Mouse (Mus musculus) lung, embryonic 16.5 days (tissue): Measurements from ENCODE around the gene Tenm2. TPM values are rescaled to one million over a fixed set of nuclear protein-coding genes. Genes with fewer than 3 reads are reported as not detected.

Experiments used
- ATAC-seq: fragments of 200-750 bp; cut with Nextera tagmentation; 2 replicates; pipeline ENCODE4 v1.8.0; 2017; ENCODE audit warnings: low read depth, mild to moderate bottlenecking, moderate library complexity
- H3K27ac ChIP-seq: fragments of 300-500 bp; sonication (generic); 2 replicates; pipeline ENCODE4 v1.5.1; 2014; ENCODE audit warnings: mild to moderate bottlenecking, control low read depth, low read length
- H3K27me3 ChIP-seq: fragments of 300-500 bp; sonication (generic); 2 replicates; pipeline ENCODE4 v1.6.1; 2014; ENCODE audit warnings: low read depth, low read length, mixed read lengths; ENCODE audit not compliant: control insufficient read depth, insufficient read depth
- H3K36me3 ChIP-seq: fragments of 300-500 bp; sonication (generic); 2 replicates; pipeline ENCODE4 v1.6.1; 2014; ENCODE audit warnings: low read length; ENCODE audit not compliant: control insufficient read depth, insufficient read depth
- H3K4me1 ChIP-seq: fragments of 300-500 bp; sonication (generic); replicated peaks from 2 replicates; pipeline ENCODE4 v1.6.1; 2014; ENCODE audit warnings: low read length, mixed read lengths; ENCODE audit not compliant: control insufficient read depth, insufficient read depth
- H3K4me2 ChIP-seq: fragments of 300-500 bp; sonication (generic); 2 replicates; pipeline ENCODE4 v1.6.1; 2014; ENCODE audit warnings: low read depth, low read length, control low read depth
- H3K4me3 ChIP-seq: fragments of 300-500 bp; sonication (generic); 2 replicates; pipeline ENCODE4 v1.5.1; 2014; ENCODE audit warnings: mild to moderate bottlenecking, low read length, control low read depth
- H3K9ac ChIP-seq: fragments of 300-500 bp; sonication (generic); 2 replicates; pipeline ENCODE4 v1.6.1; 2014; ENCODE audit warnings: low read length, control low read depth
- H3K9me3 ChIP-seq: fragments of 300-500 bp; sonication (generic); 2 replicates; pipeline ENCODE4 v1.6.1; 2016; ENCODE audit warnings: low read length; ENCODE audit not compliant: control insufficient read depth
- WGBS: fragments of 180-500 bp; shearing (Covaris S2); extraction: QIAGEN DNeasy Blood & Tissue Kit; methylation state at CpG from one replicate; pipeline ENCODE4 v1.1.7; 2014; 5-methylcytosine and 5-hydroxymethylcytosine counted together
- polyA plus RNA-seq: library from polyadenylated mRNA; unstranded; fragments of >200 nt; fragmentation: Nextera tagmentation; extraction: Ambion mirVana; gene quantifications from 2 replicates; pipeline ENCODE4 v1.2.1, GENCODE M21; 2015

Tenm2 gene
- polyA plus RNA-seq, 1 experiment from 2014 or later: 0.24 TPM

DNA sequence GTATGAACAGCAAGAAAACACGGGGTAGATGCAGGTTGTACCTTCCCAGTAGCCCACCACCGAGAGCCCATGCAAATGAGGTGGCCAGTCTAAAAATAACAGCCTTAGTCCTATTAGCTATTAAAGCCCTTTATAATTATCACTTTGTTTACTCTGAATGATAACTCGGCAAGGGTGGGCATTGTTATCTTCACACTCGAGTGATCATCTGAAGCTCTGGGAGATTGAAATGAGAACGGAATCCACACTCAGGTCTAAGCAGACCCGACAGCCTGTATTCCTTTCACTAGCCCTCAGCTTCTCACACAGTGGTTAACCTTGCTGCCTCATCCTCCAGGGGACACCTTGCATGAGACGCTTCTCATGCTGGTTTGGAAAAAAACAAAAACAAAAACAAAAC is 985.7 kb downstream of the Tenm2 start:
- WGBS: 42% methylated on average over 7 of the region's 7 CpGs
- no peak overlapping the region for H3K4me2 ChIP-seq
- no peak overlapping the region for H3K27ac ChIP-seq
- H3K9ac ChIP-seq: no peak overlapping the region
- H3K9me3 ChIP-seq: peaks cover 5% of the 10 kb centered on the region
- ATAC-seq: no peak
- no peaks in the 10 kb centered on the region for H3K27me3 ChIP-seq
- H3K4me3 ChIP-seq: no peak overlapping the region
- no peaks in the 10 kb centered on the region for H3K36me3 ChIP-seq
- H3K4me1 ChIP-seq: no peaks in the 10 kb centered on the region

- H3K9me3 ChIP-seq: no peaks in the 10 kb centered on the region
- no peak overlapping the region for H3K27ac ChIP-seq
- WGBS: 68% methylated on average over 3 of the region's 3 CpGs
- ATAC-seq: no peak
- no peak overlapping the region for H3K4me2 ChIP-seq
- H3K36me3 ChIP-seq: no peaks in the 10 kb centered on the region
- no peak overlapping the region for H3K4me3 ChIP-seq
- H3K4me1 ChIP-seq: no peaks in the 10 kb centered on the region; the same call in 1 of the 2 replicates
- H3K9ac ChIP-seq: no peak overlapping the region
- H3K27me3 ChIP-seq: no peaks in the 10 kb centered on the region
Measured at GRCm38 (mm10) chr11:36246152-36246551, 989.6 kb downstream of the Tenm2 start.

DNA sequence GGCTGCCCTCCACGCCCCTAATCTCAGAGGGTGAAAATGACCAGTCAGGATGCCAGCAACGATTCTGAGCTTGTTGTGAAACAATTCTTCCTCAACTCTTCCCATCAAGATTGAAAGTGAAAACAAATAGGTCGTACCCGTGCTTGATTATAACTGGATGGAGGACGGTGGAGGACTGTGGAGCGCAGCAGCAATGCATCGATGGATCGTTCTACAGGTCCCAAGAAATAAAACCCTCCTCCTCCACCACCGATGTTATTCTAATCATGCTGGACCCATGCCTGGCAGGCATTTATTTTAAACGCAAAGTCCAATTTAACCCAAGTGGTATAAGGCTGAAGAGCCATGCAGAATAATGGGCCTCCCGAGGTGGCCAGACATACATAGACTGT is 991.3 kb downstream of the Tenm2 start:
- Histone ChIP-seq H3K27ac (no peak overlapping the region), H3K9ac (no peak overlapping the region), H3K27me3 (no peaks in the 10 kb centered on the region), H3K9me3 (no peaks in the 10 kb centered on the region), H3K4me1 (peaks cover 2% of the 10 kb centered on the region; the same call in 1 of the 2 replicates), H3K4me2 (no peak overlapping the region), H3K36me3 (no peaks in the 10 kb centered on the region), H3K4me3 (no peak overlapping the region)
- no peak for ATAC-seq
- 71% methylated on average over 11 of the region's 11 CpGs for WGBS

DNA sequence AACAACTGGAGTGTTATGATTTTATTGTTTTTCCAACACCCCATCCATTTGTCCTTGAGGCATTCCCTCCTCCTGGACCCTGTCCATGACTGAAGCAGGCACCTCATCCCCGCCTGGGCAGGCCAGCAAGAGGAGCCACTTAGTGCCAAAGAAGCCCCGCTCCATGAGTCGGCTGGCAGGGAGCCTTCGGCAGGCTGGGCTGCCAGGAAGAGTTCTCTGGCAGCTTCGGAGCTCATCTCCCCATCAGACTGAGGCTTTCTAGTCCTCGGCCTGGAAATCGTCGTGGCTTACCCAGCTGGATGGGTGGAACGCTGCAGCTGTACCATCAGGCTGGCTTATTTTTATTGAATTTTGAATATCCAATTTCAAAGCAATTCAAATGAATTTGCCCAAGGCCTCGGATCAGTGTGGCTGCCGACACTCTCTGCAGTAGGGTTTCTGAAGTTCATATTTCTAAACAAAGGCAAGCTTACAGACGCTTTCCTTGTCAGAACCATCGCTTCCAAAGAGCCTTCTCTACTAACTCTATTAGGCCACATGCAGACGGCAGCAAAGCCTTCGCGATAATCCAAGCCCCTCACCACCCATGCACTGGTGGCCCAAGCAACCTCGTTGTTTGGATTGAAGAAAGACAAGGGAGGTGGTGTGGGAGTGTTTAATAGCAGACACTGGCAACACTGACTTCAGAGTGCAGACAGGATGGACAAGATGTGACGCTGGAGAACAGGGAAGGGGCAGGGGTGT is 991.8 kb downstream of the Tenm2 start:
- no peaks in the 10 kb centered on the region for H3K9me3 ChIP-seq
- WGBS: 45% methylated on average over 18 of the region's 18 CpGs
- H3K27me3 ChIP-seq: no peaks in the 10 kb centered on the region
- peak; percentile 88 for ATAC-seq
- no peak overlapping the region for H3K4me3 ChIP-seq
- no peak overlapping the region for H3K9ac ChIP-seq
- H3K4me1 ChIP-seq: peaks cover 2% of the 10 kb centered on the region; the same call in 1 of the 2 replicates
- peak overlapping the region; percentile 26; the same call in 1 of the 2 replicates for H3K27ac ChIP-seq
- no peak overlapping the region for H3K4me2 ChIP-seq
- no peaks in the 10 kb centered on the region for H3K36me3 ChIP-seq

DNA sequence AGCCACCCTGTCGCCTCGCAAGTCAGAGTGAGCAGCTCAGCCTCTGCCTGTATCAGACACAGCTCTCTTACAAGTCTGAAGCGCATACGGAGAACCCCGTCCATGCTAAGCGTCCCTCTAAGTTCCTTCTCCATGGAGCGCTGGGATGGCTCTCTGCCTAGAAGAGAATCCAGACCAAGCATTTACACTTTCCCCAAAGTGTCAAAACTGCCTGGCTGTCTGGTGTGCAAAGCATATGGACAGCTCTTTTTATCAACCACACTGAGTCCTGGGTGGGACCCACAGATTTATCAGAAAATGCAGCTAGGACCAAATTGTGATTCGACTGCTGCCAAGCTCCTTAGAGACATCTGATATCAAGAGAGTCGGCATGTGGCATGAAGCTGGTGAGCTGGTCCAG is 996.9 kb downstream of the Tenm2 start:
- Histone ChIP-seq H3K4me2 (no peak overlapping the region), H3K4me3 (no peak overlapping the region), H3K36me3 (no peaks in the 10 kb centered on the region), H3K27me3 (no peaks in the 10 kb centered on the region), H3K9ac (no peak overlapping the region), H3K4me1 (0 out of 2 replicates have a peak, but pooled peaks cover 2% of the 10 kb centered on the region), H3K27ac (no peak overlapping the region), H3K9me3 (no peaks in the 10 kb centered on the region)
- ATAC-seq: peak; percentile 54
- 47% methylated on average over 9 of the region's 9 CpGs for WGBS

- WGBS: 67% methylated on average over 11 of the region's 11 CpGs
- H3K27me3 ChIP-seq: no peaks in the 10 kb centered on the region
Measured at GRCm38 (mm10) chr11:36228654-36229053, 1007.1 kb downstream of the Tenm2 start.

DNA sequence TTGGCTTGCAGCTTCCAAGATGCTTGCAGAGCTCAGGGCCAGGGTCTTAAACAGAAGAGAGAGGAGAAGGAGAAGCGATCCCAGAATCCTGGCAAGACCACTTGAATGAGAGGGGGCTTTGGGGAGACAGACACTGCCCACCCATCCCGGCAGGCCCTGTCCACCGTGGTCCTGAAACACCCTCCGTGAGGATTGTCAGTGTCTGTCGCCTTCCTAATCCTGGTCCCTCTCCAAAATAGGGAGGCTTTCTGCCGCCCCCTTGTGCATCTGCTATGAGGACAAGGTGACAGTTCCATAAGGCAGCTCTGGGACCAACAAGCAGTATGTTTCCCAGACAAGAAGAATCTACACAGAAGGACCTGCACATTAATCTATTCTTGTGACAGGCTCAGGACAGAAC is 1007.6 kb downstream of the Tenm2 start:
- Histone ChIP-seq H3K9ac (no peak overlapping the region), H3K9me3 (no peaks in the 10 kb centered on the region), H3K27ac (no peak overlapping the region), H3K4me1 (no peaks in the 10 kb centered on the region), H3K4me3 (no peak overlapping the region), H3K27me3 (no peaks in the 10 kb centered on the region), H3K36me3 (no peaks in the 10 kb centered on the region), H3K4me2 (no peak overlapping the region)
- ATAC-seq: no peak
- WGBS: 63% methylated on average over 6 of the region's 6 CpGs

More at GRCm38 (mm10) chr11:36228654-36229053, 1007.1 kb downstream of the Tenm2 start:
- Histone ChIP-seq H3K4me3 (no peak overlapping the region), H3K9me3 (no peaks in the 10 kb centered on the region), H3K36me3 (no peaks in the 10 kb centered on the region), H3K9ac (no peak overlapping the region), H3K4me2 (no peak overlapping the region), H3K4me1 (no peaks in the 10 kb centered on the region), H3K27ac (no peak overlapping the region)
- ATAC-seq: no peak

DNA sequence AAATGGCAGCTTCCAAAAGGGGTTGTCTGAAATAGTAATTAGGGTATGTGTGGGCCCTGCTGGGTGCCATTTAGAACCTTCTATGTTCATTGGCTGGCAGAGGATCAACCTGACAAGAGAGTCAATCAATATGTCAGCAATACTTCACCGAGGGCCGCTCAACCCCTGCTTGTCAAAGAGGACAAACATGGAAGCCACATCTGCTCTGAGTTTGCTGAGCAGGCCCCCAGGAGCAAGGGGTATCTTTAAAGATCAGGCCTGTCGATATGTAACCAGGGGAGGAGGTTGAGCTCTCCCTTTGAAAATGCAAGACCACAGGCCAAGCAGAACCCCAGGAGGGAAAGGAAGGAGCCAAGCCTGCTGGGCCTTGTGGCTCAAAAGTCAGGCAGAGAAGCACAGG is 1009.7 kb downstream of the Tenm2 start:
- no peak for ATAC-seq
- no peaks in the 10 kb centered on the region for H3K36me3 ChIP-seq
- no peak overlapping the region for H3K4me2 ChIP-seq
- H3K27ac ChIP-seq: no peak overlapping the region
- H3K27me3 ChIP-seq: no peaks in the 10 kb centered on the region
- no peaks in the 10 kb centered on the region for H3K9me3 ChIP-seq
- 63% methylated on average over 3 of the region's 3 CpGs for WGBS
- H3K9ac ChIP-seq: no peak overlapping the region
- H3K4me1 ChIP-seq: 0 out of 2 replicates have a peak, but pooled peaks cover 2% of the 10 kb centered on the region
- no peak overlapping the region for H3K4me3 ChIP-seq

- no peaks in the 10 kb centered on the region for H3K36me3 ChIP-seq
- 83% methylated on average over 7 of the region's 7 CpGs for WGBS
Measured at GRCm38 (mm10) chr11:36223716-36224439, 1011.9 kb downstream of the Tenm2 start.

More at GRCm38 (mm10) chr11:36223716-36224439, 1011.9 kb downstream of the Tenm2 start:
- Histone ChIP-seq H3K9me3 (no peaks in the 10 kb centered on the region), H3K4me1 (0 out of 2 replicates have a peak, but pooled peaks cover 2% of the 10 kb centered on the region), H3K27me3 (no peaks in the 10 kb centered on the region), H3K4me3 (no peak overlapping the region), H3K27ac (no peak overlapping the region), H3K4me2 (no peak overlapping the region), H3K9ac (no peak overlapping the region)
- ATAC-seq: no peak
